Comparison of ENCODE assay signal across 10 mouse cellular contexts in the genomic region with DNA sequence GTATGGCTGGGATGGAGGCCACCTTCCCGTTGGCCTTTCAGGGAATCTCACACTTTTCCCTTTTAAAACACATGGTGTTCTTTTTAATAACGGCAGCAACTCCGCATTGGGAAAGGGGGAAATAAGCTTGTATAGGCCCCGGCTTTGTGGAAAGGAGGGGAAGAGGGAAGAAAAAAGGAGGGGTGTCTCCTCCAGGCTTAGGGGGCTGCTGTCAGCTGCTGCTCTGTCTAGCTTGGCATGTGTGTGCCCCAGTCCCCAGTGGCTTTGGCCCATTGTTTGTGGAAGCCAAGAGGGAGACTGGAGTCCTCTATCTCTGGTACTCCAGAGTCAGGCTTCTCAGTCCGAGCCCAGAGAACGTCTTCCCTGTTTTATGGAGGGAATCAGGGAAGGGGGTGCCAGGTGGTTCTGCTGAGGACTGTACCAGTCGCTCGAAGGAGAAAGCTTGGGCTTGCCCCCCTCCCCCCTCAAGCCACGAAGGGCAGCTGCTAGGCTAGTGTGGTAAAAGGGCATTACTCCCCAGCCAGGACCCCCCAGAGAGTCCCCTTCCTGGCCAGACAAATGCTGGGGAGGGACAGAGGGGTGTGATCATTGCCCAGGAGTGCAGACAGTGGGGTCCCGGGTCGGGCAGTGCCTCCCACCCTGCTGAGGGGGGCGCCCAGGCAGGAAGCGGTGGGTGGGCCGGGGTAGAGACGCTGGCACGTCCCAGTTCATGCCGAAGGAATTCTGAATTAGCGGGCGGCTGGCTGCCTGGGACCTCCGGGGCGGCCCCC. TPM values are rescaled to one million over a fixed set of nuclear protein-coding genes. Genes with fewer than 3 reads are reported as not detected.
DNase-seq lines count a peak whose midpoint lies in the region; ATAC-seq lines count a peak whose summit lies in the region.
"Had no signal": no experiment of that assay in that cellular context is flagged by ENCODE, and none has a peak within 500 bp of the region (broad histone marks: within the 10 kb centered on the region; RNA-seq: fewer than 3 reads in every experiment).

No protein-coding gene starts in this region.

- DNase-seq in lung, postnatal 4 days = no peak
- DNase-seq in forebrain, embryonic 10.5 days (ENCODE audit: extremely low spot score, low spot score) = no peak
- DNase-seq in hindbrain, embryonic 14.5 days (ENCODE audit: low spot score) = no peak
- peak; percentile 45 for DNase-seq in neural tube, embryonic 10.5 days (ENCODE audit: extremely low spot score, low spot score)
- DNase-seq in adipocyte (ENCODE audit: low spot score) = no peak
- no peak for DNase-seq in right cerebral cortex, postnatal 36 days (ENCODE audit: low spot score in 2 of 2)
- no peak for DNase-seq in gastrocnemius, postnatal 10 days
- DNase-seq: kidney, postnatal 4 days had no signal

- peak overlapping the region; percentile 82 for H3K4me2 ChIP-seq in lung, embryonic 16.5 days (ENCODE audit: low read depth, low read length)
- peak overlapping the region; percentile 52; the same call in 1 of the 2 replicates for H3K4me2 ChIP-seq in hindbrain, embryonic 14.5 days (replicated peaks)

- no peaks in the 10 kb centered on the region for H3K36me3 ChIP-seq in lung, embryonic 16.5 days (ENCODE audit: control insufficient read depth, insufficient read depth, low read length)
- H3K36me3 ChIP-seq in forebrain, embryonic 10.5 days (replicated peaks) = no peaks in the 10 kb centered on the region
- H3K36me3 ChIP-seq in hindbrain, embryonic 14.5 days (replicated peaks; ENCODE audit: control insufficient read depth, insufficient read depth) = no peaks in the 10 kb centered on the region

- no peaks in the 10 kb centered on the region for H3K9me3 ChIP-seq in lung, embryonic 16.5 days (ENCODE audit: control insufficient read depth, low read length)
- H3K9me3 ChIP-seq in forebrain, embryonic 10.5 days = no peaks in the 10 kb centered on the region
- H3K9me3 ChIP-seq in hindbrain, embryonic 14.5 days (ENCODE audit: control insufficient read depth, low read length) = no peaks in the 10 kb centered on the region

- H3K27ac ChIP-seq in lung, embryonic 16.5 days (ENCODE audit: low read length) = no peak overlapping the region
- H3K27ac ChIP-seq in forebrain, embryonic 10.5 days = peak overlapping the region; percentile 59; the same call in 1 of the 2 replicates
- no peak overlapping the region for H3K27ac ChIP-seq in hindbrain, embryonic 14.5 days
- H3K27ac ChIP-seq: liver, embryonic 14.5 days had no signal

- H3K9ac ChIP-seq in lung, embryonic 16.5 days (ENCODE audit: low read length) = peak overlapping the region; percentile 48
- H3K9ac ChIP-seq in hindbrain, embryonic 14.5 days = 0 out of 2 replicates have a peak overlapping the region, but pooled peaks have one; percentile 8
- H3K9ac ChIP-seq: liver, embryonic 14.5 days had no signal

- peaks cover 67% of the 10 kb centered on the region for H3K27me3 ChIP-seq in lung, embryonic 16.5 days (ENCODE audit: control insufficient read depth, insufficient read depth, low read depth, low read length)
- peaks cover 100% of the 10 kb centered on the region for H3K27me3 ChIP-seq in forebrain, embryonic 10.5 days (ENCODE audit: poor library complexity, severe bottlenecking)
- H3K27me3 ChIP-seq in hindbrain, embryonic 14.5 days (ENCODE audit: control insufficient read depth, insufficient read depth, low read length) = peaks cover 98% of the 10 kb centered on the region

- 6% methylated on average over 21 of the region's 21 CpGs for WGBS in lung, embryonic 16.5 days
- 2% methylated on average over 21 of the region's 21 CpGs for WGBS in forebrain, embryonic 10.5 days
- WGBS in hindbrain, embryonic 14.5 days = 2% methylated on average over 21 of the region's 21 CpGs

- H3K4me3 ChIP-seq in lung, embryonic 16.5 days (ENCODE audit: low read length) = peak overlapping the region; percentile 60
- H3K4me3 ChIP-seq in forebrain, embryonic 10.5 days = peak overlapping the region; percentile 50
- peak overlapping the region; percentile 16 for H3K4me3 ChIP-seq in hindbrain, embryonic 14.5 days (replicated peaks; ENCODE audit: low read length)

- no peak for ATAC-seq in lung, embryonic 16.5 days (ENCODE audit: low read depth)
- no peak for ATAC-seq in hindbrain, embryonic 14.5 days (ENCODE audit: low FRiP score)

- H3K4me1 ChIP-seq in lung, embryonic 16.5 days (replicated peaks; ENCODE audit: control insufficient read depth, insufficient read depth, low read length) = peaks cover 15% of the 10 kb centered on the region
- H3K4me1 ChIP-seq in forebrain, embryonic 10.5 days = peaks cover 69% of the 10 kb centered on the region
- peaks cover 23% of the 10 kb centered on the region for H3K4me1 ChIP-seq in hindbrain, embryonic 14.5 days (replicated peaks; ENCODE audit: control insufficient read depth, insufficient read depth, low read length)

RNA-seq across cellular contexts. Expression of gene Crlf1, which starts 2.2 kb away (rescaled TPM):
- 166 and 169 TPM in 2 replicates for polyA plus RNA-seq in lung, embryonic 16.5 days (2015; fragmentation: Nextera tagmentation; extraction: Ambion mirVana)
- 34.1 and 48.4 TPM in 2 replicates for polyA plus RNA-seq in forebrain, embryonic 10.5 days (2016; fragmentation: Nextera tagmentation; extraction: Ambion mirVana)
- polyA plus RNA-seq in hindbrain, embryonic 14.5 days (2014; fragmentation: Nextera tagmentation; extraction: Ambion mirVana) = 6.3 and 6.9 TPM in 2 replicates
- 1 to 10 TPM; 2.8 to 3.4 TPM for total RNA-seq in gastrocnemius, postnatal 10 days (2021)

RNA-seq across cellular contexts. Expression of gene Tmem59l, which starts 8.0 kb away (rescaled TPM):
- 5.6 and 7.0 TPM in 2 replicates for polyA plus RNA-seq in lung, embryonic 16.5 days (2015; fragmentation: Nextera tagmentation; extraction: Ambion mirVana)
- 16.7 and 19.5 TPM in 2 replicates for polyA plus RNA-seq in forebrain, embryonic 10.5 days (2016; fragmentation: Nextera tagmentation; extraction: Ambion mirVana)
- 143 and 149 TPM in 2 replicates for polyA plus RNA-seq in hindbrain, embryonic 14.5 days (2014; fragmentation: Nextera tagmentation; extraction: Ambion mirVana)
- under 1 TPM; 0.18 to 0.26 TPM for total RNA-seq in gastrocnemius, postnatal 10 days (2021)

RNA-seq across cellular contexts. Expression of gene Rex1bd, which starts 11.4 kb away (rescaled TPM):
- polyA plus RNA-seq in lung, embryonic 16.5 days (2015; fragmentation: Nextera tagmentation; extraction: Ambion mirVana) = 125 and 133 TPM in 2 replicates
- polyA plus RNA-seq in forebrain, embryonic 10.5 days (2016; fragmentation: Nextera tagmentation; extraction: Ambion mirVana) = 126 and 136 TPM in 2 replicates
- polyA plus RNA-seq in hindbrain, embryonic 14.5 days (2014; fragmentation: Nextera tagmentation; extraction: Ambion mirVana) = 161 and 166 TPM in 2 replicates
- total RNA-seq in gastrocnemius, postnatal 10 days (2021) = 100 to 1,000 TPM; 120 to 129 TPM

RNA-seq across cellular contexts. Expression of gene Uba52, which starts 15.4 kb away (rescaled TPM):
- polyA plus RNA-seq in lung, embryonic 16.5 days (2015; fragmentation: Nextera tagmentation; extraction: Ambion mirVana) = 917 and 987 TPM in 2 replicates
- 879 and 899 TPM in 2 replicates for polyA plus RNA-seq in forebrain, embryonic 10.5 days (2016; fragmentation: Nextera tagmentation; extraction: Ambion mirVana)
- 622 and 778 TPM in 2 replicates for polyA plus RNA-seq in hindbrain, embryonic 14.5 days (2014; fragmentation: Nextera tagmentation; extraction: Ambion mirVana)
- total RNA-seq in gastrocnemius, postnatal 10 days (2021) = 1,000 to 10,000 TPM; 1,232 to 1,261 TPM

RNA-seq across cellular contexts. Expression of gene Klhl26, which starts 18.4 kb away (rescaled TPM):
- 28.8 and 29.4 TPM in 2 replicates for polyA plus RNA-seq in lung, embryonic 16.5 days (2015; fragmentation: Nextera tagmentation; extraction: Ambion mirVana)
- polyA plus RNA-seq in forebrain, embryonic 10.5 days (2016; fragmentation: Nextera tagmentation; extraction: Ambion mirVana) = 19.9 and 20.2 TPM in 2 replicates
- polyA plus RNA-seq in hindbrain, embryonic 14.5 days (2014; fragmentation: Nextera tagmentation; extraction: Ambion mirVana) = 28.5 and 30.0 TPM in 2 replicates
- 1 to 10 TPM; 6.3 to 7.4 TPM for total RNA-seq in gastrocnemius, postnatal 10 days (2021)
